Mouse (Mus musculus) olfactory bulb, adult 2 months (tissue): ENCODE results near the gene Ust.

Experiments
- CTCF ChIP-seq: fragments of 200-500 bp; IDR thresholded peaks from 2 replicates; pipeline ENCODE4 v1.5.1; 2012; ENCODE audit warnings: low read depth, mild to moderate bottlenecking, low read length, moderate library complexity; ENCODE audit not compliant: insufficient read depth
- POLR2A ChIP-seq: fragments of 200-500 bp; IDR thresholded peaks from 2 replicates; pipeline ENCODE4 v1.6.1; 2012; ENCODE audit warnings: mild to moderate bottlenecking, low read depth, low read length, moderate library complexity; ENCODE audit not compliant: insufficient read depth

DNA sequence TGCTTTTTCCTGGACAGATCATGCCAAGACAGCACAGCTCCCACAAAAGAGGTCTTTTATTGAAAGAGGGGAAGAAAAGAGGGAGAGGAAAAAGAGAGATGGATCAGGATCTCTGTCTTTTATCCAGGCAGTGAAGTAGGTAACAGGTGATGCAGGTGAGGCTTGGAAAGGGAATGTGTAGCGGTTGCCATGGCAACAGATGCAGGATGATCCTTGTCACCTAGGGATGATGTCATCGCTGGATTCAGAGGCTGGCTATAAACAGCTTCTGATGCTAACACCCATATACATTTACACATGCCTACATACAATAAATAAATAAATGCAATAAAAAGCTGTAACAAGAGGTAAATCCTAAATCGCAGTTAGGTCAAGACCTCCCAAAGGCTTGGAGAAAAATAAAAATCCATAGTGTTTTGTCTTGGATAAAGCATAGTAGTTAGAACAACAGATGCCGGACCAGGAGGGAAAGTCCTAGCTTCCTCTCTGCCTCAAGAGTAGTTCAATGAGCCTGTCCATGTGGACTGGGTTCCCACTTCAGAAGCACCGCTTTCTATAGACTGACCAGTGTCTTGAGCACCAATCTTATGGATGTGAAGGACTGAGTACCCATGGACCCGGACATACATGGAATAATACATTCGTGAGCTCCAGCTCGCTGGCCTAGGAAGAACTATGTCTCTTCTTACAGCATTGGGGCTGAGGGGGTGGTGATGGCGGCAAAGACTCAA lies 319.4 kb downstream of the Ust start:
- no peak for TF ChIP-seq CTCF
- no peak for TF ChIP-seq POLR2A
